Mouse (Mus musculus) left cerebral cortex, adult 9 months (tissue): Measurements from ENCODE around the gene Caly.

Experiments
- DNase-seq, 2 experiments: peaks; one replicate each; pipeline ENCODE4 v3.0.0; 2022; ENCODE audit warnings: low spot score in 2 of 2

The Caly gene

DNA sequence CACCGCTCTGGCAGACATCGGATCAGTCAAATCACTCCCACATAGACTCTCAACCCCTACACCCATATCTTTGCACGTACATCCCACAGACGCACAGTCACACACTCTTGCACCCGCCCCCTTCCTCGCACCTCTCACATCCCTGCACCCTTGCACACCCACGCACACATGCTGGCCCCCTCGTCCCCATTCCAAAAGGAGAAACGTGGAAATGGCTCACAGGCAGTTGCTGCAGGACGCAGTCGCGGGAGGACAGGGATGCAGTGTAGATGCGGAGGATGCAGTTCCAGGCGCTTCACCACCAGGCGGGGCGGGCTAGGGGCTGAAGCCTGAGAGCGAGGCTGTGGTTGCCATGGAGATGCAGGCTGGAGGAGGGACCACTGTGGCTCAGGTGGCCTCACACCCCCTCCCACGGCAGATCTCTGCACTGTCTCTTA is at the start of gene Caly:
Gene Caly, minus strand, starts transcription at position 307 of the 437 bp plus-strand sequence.
- DNase-seq: peak; percentile 91 to 96

DNA sequence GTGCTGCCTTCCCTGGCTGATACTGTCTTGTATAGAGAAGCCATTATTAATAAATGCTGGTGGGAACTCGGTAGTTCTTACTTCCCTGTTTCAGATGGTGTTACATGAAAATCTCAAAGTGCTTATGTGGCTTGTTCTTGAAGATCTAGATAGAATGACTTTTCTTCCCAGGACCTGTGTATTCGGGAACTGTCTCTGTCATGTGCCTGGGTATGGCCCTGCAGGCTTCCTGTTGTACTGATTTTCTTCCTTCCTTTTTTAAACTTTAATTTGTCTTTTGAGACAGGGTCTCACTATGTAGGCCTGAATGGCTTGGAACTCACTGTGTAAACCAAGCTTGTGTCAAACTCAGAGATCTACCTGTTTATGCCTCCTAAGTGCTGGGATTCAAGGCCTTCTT is 45.6 kb upstream of the Caly start:
- no peak for DNase-seq

GRCm38 (mm10) chr7:140126934-140127333 is 44.6 kb upstream of the Caly start:
- no peak for DNase-seq

DNA sequence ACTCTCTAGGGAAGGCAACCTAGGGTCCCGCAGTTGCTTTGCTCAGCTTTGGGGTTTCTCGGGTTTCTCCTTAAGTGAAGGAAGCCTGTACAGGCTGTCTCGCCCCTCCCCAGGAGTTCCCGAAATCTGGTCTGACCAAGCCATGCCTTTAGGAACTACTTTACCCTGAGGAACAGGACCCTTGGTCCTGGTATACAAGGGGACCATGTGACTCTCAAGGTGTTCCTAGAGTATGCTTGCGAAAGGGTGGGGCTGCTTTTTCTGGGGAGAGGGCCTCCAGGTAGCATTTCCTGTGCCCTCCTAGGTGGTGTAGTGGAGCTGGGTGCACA is 43.6 kb upstream of the Caly start:
- DNase-seq: no peak

DNA sequence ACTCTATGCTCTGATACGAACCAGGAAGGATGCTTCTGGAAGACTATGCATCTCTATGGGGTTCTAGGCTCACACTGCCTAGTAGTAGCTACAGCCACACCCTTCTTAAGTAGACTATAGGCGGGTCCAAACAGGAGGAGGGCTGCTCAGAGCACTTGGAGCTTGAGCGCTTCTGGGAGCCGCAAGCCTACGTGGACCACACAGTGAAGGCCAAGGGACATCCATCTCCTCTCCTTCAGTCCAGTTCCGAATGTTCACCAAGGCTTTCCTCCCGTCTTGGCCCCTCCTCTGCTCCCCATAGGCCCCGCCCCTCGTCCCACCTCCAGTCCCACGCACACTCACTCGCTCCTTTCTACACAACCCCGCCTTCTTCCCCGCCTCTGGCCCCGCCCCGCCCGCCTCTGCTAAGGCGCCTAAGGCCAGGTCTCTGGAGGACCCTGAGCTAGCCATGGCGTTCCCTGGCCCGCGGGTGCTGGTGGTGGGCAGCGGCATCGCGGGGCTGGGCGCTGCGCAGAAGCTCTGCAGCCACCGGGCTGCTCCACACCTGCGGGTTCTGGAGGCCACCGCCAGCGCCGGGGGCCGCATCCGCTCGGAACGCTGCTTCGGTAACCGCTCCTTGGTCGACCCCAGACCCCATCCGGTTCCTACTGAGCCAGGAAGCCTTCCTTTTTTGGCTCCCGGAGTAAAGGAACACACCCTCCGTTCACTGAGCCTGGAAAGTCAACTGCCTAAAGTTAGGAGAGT is 43.1 kb upstream of the Caly start:
- DNase-seq: peak; percentile 78 to 88

DNA sequence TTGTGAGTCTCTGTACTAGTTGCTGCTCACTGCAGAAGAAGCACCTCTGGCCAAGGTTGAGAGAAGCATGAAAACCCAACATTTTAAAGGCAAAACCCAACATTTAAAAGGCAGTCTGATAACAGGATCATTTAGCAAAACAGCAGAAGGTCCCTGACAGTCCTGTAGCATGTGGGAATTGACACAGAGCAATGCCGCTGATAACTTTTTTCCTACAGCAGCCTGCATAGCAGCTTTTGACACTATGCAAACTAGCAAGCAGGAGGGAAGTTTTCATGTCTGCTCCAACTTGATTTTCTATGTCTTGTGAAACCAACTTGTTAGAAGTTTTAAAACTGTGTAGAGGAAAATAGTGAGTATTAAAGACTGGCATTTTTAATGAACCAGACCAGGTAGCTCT is 42.0 kb upstream of the Caly start:
- DNase-seq: no peak

DNA sequence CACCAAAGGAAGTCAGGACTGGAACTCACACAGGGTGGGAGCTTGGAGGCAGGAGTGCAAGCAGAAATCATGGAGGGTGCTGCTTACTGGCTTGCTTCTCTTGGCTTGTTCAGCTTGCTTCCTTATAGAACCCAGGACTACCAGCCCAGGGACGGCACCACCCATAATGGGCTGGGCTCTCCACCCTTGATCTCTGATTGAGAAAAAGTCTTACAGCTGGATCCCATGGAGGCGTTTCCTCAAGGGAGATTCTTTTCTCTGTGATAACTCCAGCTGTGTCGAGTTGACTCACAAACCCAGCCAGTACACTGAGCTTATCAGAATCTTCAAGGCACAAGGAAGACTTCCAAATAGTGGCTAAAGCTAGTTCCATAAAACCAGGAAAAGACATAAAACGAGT is 40.4 kb upstream of the Caly start:
- no peak for DNase-seq

DNA sequence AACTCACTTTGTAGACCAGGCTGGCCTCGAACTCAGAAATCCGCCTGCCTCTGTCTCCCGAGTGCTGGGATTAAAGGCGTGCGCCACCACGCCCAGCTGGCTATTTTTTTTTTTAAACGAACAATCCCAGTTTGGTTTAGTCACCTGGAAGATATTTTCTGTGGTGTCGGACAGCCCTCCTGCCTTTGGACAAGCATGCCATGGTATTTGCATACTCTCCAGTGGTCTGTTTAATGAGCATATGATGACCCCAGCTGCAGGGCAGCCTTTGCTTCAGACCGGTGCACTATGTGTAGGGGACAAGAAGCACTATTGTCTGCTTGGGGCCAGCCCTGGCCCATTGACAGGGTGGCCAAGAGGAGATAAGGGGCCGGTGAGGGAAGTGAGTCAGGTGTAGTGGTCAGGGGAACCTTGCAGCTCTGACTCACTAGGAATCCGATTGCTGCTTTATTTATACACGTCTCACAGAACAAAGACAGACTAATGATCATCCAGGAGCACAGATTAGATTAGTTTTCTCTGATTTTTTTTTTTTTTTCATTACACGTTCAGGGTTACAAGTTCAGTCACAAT is 39.1 kb upstream of the Caly start:
- no peak for DNase-seq

DNA sequence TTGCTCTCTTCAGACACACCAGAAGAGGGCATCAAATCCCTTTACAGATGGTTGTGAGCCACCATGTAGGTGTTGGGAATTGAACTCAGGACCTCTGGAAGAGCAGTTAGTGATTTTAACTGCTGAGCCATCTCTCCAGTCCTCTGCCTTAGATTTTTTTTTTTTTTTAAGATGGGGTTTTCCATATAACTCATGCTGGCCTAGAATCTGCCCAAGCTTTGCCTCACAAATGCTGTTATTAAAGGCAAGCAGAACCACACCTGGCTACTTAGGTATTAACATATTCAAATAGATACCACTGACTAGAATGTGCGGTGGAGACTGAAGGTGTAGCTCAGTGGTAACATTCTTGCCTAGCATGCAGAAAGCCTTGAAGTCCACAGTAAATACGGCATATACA is 38.1 kb upstream of the Caly start:
- no peak for DNase-seq

DNA sequence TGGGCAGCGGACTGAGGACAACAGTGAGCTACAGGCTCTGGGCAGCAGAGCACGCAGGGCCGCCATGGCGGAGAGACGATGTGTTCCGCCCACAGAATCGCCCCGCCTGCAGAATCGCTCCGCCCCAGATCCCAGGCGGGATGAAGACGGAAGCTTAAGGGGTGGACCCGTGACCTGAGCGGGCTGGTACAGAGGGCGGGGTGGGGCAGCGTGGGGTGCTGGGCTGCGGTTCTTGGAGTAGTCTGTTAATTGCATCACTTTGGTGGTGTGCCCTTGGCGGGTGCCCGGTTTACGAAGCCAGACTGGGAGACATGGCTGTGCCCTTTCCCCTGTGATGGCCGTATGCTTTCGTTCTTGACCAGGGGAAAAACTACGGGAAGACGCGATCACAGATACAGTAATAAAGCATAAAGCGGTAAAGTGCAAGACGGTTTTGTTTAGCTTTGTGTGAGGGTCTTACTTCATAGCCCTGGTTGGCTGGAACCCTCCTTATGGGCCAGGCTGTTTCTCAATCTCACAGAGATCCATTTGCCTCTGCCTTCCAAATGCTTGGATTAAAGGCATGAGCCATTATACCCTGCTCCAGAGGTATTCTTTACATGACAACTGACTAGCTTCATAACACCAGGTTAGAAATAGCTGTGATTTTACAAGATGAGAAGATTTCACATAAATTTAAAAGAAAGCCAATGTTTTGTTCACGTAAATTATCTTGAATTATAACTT is 34.1 kb upstream of the Caly start, which contains the start of gene Echs1:
Gene Echs1, minus strand, starts transcription at position 148 of the 726 bp plus-strand sequence.
- peak; percentile 75 to 88 for DNase-seq

- DNase-seq: peak; percentile 19 to 67
Measured at GRCm38 (mm10) chr7:140115583-140116328, 33.4 kb upstream of the Caly start, which contains the start of gene Paox. Gene Paox, plus strand, starts transcription at chr7:140115799.

GRCm38 (mm10) chr7:140111943-140112342 is 29.6 kb upstream of the Caly start:
- DNase-seq: no peak

DNA sequence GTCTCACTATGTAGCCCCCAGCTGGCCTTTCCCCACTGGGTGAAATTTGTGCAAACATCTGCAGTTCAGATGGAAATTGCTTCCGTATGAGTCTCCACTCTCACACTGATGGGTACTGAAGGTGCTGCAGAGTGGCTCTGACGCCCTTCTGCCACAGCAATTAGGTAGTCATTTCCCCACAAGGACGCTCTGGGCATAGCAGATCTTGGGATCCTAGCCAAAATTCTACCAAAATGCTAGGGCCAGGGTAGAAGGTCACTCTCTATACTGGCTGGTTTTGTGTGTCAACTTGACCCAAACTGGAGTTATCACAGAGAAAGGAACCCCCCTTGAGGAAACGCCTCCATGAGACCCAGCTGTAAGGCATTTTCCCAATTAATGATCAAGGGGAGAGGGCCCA is 21.7 kb upstream of the Caly start:
- no peak for DNase-seq

DNA sequence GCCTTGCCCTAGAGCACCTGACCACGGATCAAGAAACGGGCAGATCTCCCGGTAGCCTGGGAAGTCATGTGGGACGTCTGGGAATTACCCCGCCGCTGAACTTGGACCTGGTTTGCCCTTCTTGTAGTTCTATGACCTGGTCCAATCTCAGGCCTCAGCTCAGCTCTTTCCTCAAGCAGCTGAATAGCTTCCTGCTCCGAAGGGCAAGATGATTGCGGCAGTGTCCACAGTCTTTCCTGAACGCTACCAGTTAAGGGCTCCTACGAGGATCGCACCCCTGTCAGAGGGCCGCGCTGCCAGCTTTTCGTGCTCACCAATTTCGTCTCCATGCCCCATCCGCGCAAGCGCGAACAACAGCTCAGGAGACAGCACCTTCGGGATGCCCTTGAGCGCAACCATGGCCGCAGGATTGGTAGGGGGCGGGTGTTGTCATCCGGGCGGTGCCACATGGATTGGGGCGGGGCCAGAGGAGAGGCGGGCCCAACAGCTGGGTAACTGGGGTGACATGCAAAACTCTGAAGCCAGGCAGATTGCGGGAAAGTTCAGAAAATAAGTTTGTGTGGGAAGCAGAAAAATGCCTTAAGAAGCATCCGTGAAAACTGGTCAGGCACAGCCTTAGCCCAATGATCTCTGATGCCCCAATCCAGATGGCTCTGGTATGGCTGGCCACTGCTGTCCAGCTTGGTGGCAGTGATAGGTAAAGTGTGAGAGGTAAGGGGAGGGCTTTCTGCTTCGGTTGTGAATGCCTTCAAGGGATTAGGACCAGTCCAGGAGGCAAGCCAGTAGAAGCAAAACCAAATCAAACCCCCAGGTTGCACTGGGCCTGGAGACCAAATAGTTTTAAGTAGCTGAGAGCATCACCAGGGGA is 19.9 kb upstream of the Caly start, which contains the start of gene Fuom:
Gene Fuom, minus strand, starts transcription at position 449 of the 868 bp plus-strand sequence.
- DNase-seq: peak; percentile 74 to 86

- DNase-seq: no peak
Measured at GRCm38 (mm10) chr7:140101498-140101897, 19.1 kb upstream of the Caly start.

GRCm38 (mm10) chr7:140098466-140098865 is 16.1 kb upstream of the Caly start:
- DNase-seq: no peak

DNA sequence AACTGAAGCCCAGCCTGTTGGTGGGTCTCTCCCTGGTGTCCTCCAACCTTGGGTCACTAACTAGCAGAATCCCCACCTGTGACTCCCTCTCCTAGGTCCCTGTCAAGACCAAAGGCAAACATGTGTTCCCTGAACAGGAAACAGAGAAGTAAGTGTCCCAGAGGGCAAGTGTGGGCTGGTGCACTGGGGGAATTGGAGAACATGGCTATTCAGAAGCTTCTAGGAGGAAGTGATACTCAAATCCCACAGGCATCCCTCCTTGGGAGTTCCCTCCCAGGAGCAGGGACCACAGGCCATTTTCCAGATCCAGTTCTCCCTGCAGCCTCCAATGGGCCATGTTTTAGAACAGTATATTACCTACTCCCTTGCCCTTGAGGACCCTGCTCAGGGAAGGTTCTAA is 13.7 kb upstream of the Caly start:
- DNase-seq: no peak

DNA sequence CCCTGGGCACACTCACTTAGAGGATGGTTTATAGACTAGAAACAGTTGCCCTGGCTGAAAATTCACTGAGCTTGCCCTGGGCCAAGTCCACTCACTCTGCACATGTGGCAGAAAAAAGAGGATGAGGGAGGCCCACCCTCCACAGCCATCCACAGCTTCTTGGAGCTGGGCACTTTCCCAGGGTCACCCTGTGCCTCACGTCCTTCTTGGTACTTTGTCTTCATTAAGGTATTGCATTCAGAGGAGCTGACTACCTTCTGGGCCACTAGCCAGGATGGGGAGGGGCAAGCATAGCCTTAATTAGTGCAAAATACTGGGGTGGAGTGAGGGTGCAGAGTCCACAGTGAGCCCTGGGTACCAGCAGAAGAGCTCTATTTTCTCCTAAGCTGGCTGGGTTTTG is 13.2 kb upstream of the Caly start:
- DNase-seq: no peak

DNA sequence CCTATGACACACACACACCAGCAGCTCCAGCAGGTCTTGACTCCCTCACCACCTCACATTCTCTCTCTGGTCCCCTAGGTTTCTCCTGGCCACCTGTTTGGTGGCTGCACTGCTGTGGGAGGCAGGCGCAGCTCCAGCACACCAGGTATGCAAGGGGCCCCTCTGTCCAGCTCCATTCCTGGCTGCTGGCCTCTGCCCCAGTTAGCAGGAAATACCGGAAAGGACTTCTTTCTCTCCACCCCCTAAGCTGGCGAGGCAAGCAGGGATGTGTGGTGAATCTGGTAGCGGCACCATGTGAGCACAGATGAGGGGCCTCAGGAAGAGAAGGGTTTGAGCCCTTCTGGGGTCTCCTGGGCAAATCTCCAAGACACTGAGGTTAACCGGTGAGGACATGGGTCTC is 12.6 kb upstream of the Caly start:
- no peak for DNase-seq

DNA sequence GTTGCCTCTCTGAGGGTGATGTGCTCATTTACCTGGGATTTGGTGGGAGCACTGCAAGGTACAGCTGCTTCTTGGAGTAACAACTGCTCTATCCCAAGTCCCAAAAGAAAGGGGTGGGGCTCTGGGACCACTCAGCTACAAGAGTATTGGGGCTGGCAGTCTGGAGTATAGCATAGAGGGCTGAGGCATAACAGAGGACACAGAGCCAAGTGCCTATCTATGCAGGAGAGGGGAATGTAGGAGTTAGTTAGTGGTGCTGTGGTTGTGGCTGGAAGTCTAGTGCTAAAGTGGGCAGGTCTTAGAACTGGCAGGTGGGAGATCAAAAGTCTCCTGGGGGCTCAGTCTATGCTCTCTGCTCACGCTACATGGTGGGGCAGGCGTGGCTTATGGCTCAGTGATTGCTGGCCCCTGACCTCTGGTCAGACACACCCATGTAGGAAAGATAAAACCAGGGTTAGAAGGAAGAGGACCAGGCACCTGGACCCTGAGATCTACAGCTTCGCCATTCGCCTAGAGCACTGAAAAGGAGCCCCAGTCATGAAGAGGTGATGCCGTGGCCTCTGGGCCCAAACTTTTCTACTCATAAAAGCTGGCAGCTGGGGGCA is 10.7 kb upstream of the Caly start, which contains the start of gene Prap1:
Gene Prap1, plus strand, starts transcription at position 472 of the 605 bp plus-strand sequence.
- DNase-seq: no peak

DNA sequence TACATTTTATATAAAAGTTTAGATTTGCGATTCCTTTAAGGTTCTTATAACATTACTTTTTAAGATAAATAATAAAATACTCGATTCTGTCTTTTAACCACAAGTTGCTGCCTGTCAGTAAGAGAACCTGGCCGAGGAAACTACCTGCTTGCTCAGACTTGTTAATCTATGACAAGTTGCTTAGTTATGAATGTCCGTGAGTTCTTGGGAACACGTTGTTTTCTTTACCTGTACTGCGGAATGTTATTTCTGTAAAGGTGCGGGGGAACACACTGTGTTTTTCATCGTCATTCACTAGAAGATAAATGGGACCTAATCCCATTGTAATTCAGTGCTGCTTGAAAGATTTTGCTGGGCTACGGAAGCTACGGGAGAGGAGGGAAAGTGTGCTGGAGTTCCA is 8.3 kb upstream of the Caly start:
- no peak for DNase-seq
